Mouse (Mus musculus) stomach, postnatal 0 days (tissue): ENCODE results near the gene Foxl1.

ENCODE experiments used
- CTCF ChIP-seq: IDR thresholded peaks from 2 replicates; pipeline ENCODE4 v1.5.1; 2016; ENCODE audit warnings: antibody characterized with exemption, low read depth, mild to moderate bottlenecking, moderate library complexity
- EP300 ChIP-seq: optimal IDR thresholded peaks from 2 replicates; pipeline ENCODE3; 2016; ENCODE audit warnings: antibody characterized with exemption

DNA sequence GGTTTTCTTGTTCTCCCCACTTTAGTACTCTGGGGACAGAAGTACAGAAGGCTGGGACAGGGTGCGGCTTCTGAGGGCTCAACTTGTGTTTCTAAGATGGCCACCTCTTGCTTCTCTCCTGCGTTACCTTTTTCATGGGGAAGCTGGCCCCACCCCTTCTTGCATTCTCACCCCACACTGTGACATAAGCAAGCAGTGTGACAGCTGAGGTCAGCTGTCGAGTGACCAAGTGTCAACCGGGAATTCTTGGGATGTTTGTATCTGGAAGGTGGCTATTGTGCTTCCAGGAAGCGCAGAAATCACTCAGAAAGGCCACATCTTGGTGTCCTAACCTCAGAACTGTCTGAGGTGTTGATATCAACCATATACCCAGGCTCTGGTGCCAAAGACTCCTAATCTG lies 40.3 kb downstream of the Foxl1 start:
- TF ChIP-seq CTCF (no peak), EP300 (no peak)
